Comparison of ENCODE assay signal across 26 mouse cellular contexts in genomic region chr15:79810997-79811396, GRCm38 (mm10). TPM values are rescaled to one million over a fixed set of nuclear protein-coding genes. Genes with fewer than 3 reads are reported as not detected.
DNase-seq lines count a peak whose midpoint lies in the region; ATAC-seq lines count a peak whose summit lies in the region.
"Had no signal": no experiment of that assay in that cellular context is flagged by ENCODE, and none has a peak within 500 bp of the region (broad histone marks: within the 10 kb centered on the region; RNA-seq: fewer than 3 reads in every experiment).

No protein-coding gene starts in this region.

- H3K27me3 ChIP-seq in kidney, embryonic 15.5 days = peaks cover 47% of the 10 kb centered on the region

- no peak overlapping the region for H3K9ac ChIP-seq in kidney, embryonic 15.5 days
- H3K9ac ChIP-seq: forebrain, embryonic 13.5 days; hindbrain, embryonic 12.5 days; hindbrain, embryonic 15.5 days had no signal

- 64% methylated on average over 4 of the region's 4 CpGs for WGBS in kidney, embryonic 15.5 days

- no peak overlapping the region for H3K4me2 ChIP-seq in kidney, embryonic 15.5 days
- H3K4me2 ChIP-seq: forebrain, embryonic 13.5 days; heart, embryonic 11.5 days; hindbrain, embryonic 12.5 days; hindbrain, embryonic 15.5 days had no signal

- DNase-seq in cerebellum, adult 11-12 months = peak; percentile 79
- DNase-seq in cerebellum, postnatal 4 days (ENCODE audit: low spot score in 2 of 2) = no peak
- peak; percentile 76 for DNase-seq in cerebellum, adult 9-10 months
- DNase-seq in cerebellum, postnatal 25 days = peak; percentile 65 to 66
- DNase-seq: adrenal gland, postnatal 10 days; adrenal gland, postnatal 36 days; B cell, adult 2 months; gastrocnemius, adult 2 months; gastrocnemius, postnatal 14 days; heart, adult 11 months; kidney, adult 2 months had no signal

- H3K36me3 ChIP-seq in kidney, embryonic 15.5 days = no peaks in the 10 kb centered on the region
- H3K36me3 ChIP-seq: forebrain, embryonic 10.5 days; G1E; hindbrain, embryonic 12.5 days; hindbrain, embryonic 15.5 days had no signal

- H3K27ac ChIP-seq in kidney, embryonic 15.5 days = no peak overlapping the region
- H3K27ac ChIP-seq: forebrain, embryonic 10.5 days; forebrain, embryonic 13.5 days; gastrocnemius, adult 2 months; hindbrain, embryonic 12.5 days; hindbrain, embryonic 15.5 days had no signal

- H3K9me3 ChIP-seq in kidney, embryonic 15.5 days (replicated peaks) = no peaks in the 10 kb centered on the region
- H3K9me3 ChIP-seq: forebrain, embryonic 10.5 days; forebrain, embryonic 13.5 days; G1E; hindbrain, embryonic 12.5 days; hindbrain, embryonic 15.5 days had no signal

- no peaks in the 10 kb centered on the region for H3K4me1 ChIP-seq in kidney, embryonic 15.5 days
- H3K4me1 ChIP-seq: forebrain, embryonic 13.5 days; hindbrain, embryonic 12.5 days; hindbrain, embryonic 15.5 days had no signal

- ATAC-seq in kidney, embryonic 15.5 days (replicated peaks; ENCODE audit: low FRiP score) = no peak
- ATAC-seq in frontal cortex, adult (ENCODE audit: low TSS enrichment) = no peak
- ATAC-seq: forebrain, embryonic 13.5 days; forebrain, embryonic 16.5 days; intestine, postnatal 0 days; Patski had no signal

- no peak overlapping the region for H3K4me3 ChIP-seq in kidney, embryonic 15.5 days (replicated peaks)
- H3K4me3 ChIP-seq: forebrain, embryonic 10.5 days; forebrain, embryonic 13.5 days; gastrocnemius, adult 2 months; hindbrain, embryonic 12.5 days; hindbrain, embryonic 15.5 days had no signal

RNA-seq across cellular contexts. Expression of gene Nptxr, which starts 6.4 kb away (rescaled TPM):
- 2.0 and 2.4 TPM in 2 replicates for polyA plus RNA-seq in kidney, embryonic 15.5 days (2015; fragmentation: Nextera tagmentation; extraction: Ambion mirVana)

RNA-seq across cellular contexts. Expression of gene Npcd, which starts 23.0 kb away (rescaled TPM):
- polyA plus RNA-seq in kidney, embryonic 15.5 days (2015; fragmentation: Nextera tagmentation; extraction: Ambion mirVana) = not detected in 2 replicates
- polyA plus RNA-seq: embryonic facial prominence, embryonic 14.5 days; forebrain, embryonic 10.5 days; forebrain, embryonic 13.5 days; forebrain, embryonic 16.5 days; G1E; heart, embryonic 14.5 days; heart, postnatal 0 days; intestine, embryonic 14.5 days; intestine, postnatal 0 days; kidney, adult 2 months had no signal

RNA-seq across cellular contexts. Expression of gene Cbx6, which starts 23.5 kb away (rescaled TPM):
- polyA plus RNA-seq in kidney, embryonic 15.5 days (2015; fragmentation: Nextera tagmentation; extraction: Ambion mirVana) = 45.5 and 50.4 TPM in 2 replicates

RNA-seq across cellular contexts. Expression of gene Dnal4, which starts 33.3 kb away (rescaled TPM):
- polyA plus RNA-seq in kidney, embryonic 15.5 days (2015; fragmentation: Nextera tagmentation; extraction: Ambion mirVana) = 58.3 and 67.4 TPM in 2 replicates

Comparison
In these comparisons a context has a peak if more than half of its experiments do, and no peak if none do; other contexts are left out.
1. DNase-seq: peak in cerebellum, adult 11-12 months (single experiment), cerebellum, adult 9-10 months (single experiment) and cerebellum, postnatal 25 days (2 of 2); none in cerebellum, postnatal 4 days (0 of 2).